Mouse (Mus musculus): ENCODE data around the gene Ppil6.

Gene Ppil6

DNA sequence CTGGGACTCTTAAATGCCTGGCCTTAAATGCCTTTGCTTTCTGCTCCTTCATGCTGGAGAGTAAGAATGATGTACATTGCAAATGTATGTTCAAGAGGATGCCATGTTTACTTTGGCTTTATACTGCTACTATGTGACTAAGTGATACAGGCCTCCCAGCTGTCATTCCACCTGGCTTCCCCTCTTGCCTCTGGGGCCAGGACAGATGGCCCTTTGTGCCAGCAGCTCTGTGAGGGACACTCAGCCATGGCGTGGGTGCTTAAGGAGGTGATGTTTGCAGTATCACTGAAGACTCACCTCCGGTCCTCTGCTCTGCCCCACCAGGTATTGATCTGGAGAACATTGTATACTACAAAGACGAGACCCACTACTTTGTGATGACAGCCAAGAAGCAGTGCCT is 10.3 kb upstream of the Ppil6 start:
- no peak for DNase-seq

DNA sequence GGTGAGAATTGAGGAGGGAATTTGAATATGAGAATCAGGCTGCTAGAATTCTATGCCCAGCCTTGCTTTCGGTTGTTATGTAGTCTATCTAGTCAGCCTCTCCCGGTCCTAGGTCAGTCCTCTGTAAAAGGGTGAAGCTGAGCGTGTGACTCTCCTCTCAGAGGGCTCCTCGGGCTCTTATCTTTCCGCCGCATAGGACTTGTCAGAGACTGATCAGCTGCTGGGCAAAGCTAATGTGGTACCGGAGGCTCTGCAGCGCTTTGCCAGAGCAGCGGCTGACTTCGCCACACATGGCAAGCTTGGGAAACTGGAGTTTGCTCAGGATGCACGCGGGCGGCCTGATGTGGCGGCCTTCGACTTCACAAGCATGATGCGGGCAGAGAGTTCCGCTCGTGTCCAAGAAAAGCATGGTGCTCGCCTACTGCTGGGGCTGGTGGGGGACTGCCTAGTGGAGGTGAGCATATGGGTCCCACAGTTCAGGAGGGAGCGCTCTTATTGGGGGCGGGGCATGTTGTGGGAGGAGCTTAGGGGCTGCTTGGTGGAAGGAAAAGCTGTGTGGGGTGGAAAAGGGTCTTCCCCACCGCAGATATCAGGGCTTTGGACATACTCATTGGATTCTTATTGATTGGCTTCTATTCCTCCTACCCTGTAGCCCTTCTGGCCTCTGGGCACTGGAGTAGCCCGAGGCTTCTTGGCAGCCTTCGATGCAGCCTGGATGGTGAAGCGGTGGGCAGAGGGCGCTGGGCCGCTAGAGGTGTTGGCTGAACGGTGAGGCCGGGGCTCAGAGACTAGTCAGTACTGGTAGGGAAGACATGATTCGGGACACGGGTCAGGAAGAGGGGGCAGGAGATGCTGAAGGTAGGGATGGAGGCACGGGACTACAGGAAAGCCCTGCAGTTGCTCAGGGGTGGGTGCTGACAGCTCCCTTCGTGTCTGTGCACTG is 9.0 kb upstream of the Ppil6 start:
- DNase-seq: no peak

DNA sequence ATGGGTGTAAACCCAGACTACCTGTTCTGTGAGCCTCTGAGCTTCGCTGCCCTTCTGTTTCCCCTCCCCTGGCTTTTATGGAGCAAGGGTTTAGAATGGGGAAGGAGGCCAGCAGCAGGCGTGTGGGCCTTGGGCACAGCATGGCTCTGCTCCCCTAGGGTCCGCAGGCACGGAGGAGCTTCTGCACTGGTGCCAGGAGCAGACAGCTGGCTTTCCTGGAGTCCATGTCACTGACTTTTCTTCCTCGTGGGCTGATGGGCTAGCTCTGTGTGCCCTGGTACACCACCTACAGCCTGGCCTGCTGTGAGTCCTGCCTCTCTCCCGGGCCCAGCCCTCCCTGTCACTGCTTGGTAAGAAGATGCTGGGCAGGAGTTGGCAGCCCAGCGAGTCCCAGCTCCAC is 7.8 kb upstream of the Ppil6 start:
- no peak for DNase-seq

DNA sequence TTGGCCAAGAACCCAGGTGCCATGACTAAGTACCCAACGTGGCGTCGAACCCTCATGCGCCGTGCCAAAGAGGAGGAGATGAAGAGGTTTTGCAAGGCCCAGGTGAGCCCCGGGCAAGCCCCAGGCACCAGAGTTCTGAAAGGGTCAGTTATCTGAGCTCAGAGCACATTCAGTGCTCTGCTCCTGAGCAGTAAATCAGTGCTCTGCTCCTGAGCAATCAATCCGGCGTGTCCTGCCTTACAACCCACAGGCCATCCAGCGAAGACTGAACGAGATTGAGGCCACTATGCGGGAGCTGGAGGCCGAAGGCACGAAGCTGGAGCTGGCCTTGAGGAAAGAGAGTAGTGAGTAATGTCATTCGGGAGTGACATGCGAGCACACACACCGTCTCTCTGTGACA is 4.5 kb upstream of the Ppil6 start:
- no peak for DNase-seq

DNA sequence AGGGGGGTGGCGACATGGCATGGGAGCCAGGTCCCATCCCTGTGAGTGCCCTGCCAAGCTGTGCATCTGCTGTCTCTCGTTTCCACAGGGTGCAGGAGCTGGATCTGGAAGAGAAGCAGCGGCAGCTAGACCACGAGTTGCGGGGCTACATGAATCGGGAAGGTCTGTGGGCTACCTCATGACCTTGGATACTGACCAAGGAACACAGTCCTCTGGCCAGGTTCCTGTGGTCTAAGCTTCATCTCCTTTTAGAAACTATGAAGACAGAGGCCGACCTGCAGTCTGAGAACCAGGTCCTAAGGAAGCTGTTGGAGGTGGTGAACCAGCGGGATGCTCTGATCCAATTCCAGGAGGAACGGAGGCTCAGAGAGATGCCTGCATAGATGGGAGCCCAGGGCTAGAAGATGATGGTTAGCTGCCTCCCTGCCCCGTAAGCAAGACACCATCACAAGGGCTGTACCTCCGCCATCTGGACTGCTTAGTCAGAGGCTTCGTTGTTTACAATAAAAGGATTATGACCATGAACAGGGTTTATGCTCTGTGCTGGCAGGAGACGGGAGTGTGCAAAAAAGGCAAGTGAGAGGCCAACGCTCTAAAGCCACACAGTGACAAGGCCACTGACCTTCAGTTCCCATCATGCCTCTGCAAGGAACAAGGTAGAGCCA is 3.6 kb upstream of the Ppil6 start:
- DNase-seq: no peak

DNA sequence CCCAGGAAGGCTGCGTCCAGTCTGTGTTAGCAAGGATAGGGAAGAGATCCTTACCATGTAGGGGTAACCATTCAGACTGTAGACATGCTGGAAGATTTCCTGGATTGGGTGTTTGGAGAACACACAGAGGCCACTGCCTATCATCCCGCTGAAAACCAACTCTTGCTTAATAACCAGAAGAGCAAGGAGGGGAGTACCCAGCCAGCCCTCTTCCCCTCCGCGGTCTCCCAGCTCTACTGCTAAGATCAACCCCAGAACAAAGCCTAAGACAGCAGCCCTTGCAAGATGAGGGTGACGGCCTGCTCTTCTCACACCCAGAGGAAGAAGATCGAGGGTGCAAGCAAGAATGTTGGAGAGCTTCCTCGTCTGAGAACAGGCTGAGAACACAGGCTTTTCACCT is 1.4 kb upstream of the Ppil6 start:
- peak in 1 of 2 experiments; percentile 16 for DNase-seq

DNA sequence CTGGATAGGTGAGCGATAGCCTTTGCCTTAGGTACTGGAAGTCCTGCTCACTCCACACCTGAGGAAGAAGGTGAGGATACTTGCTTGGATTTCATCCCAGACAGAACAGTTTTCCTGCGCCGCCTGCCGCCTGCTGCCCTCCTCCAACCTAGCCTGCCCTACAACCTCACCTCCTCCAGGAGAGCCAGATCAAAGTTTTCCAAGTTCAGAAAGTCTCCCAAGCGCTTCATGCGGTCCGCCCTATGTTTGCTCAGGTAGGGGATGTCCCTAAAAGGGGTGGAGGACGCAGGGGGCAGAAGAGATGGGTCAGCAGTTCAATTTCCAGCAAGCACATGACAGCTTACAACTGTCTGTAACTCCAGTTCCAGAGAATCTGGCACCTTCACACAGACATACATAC is 945 bp upstream of the Ppil6 start:
- no peak for DNase-seq

- no peak for DNase-seq
These were observed 257 bp downstream of the Ppil6 start for GRCm38 (mm10) chr10:41490518-41490873.

DNA sequence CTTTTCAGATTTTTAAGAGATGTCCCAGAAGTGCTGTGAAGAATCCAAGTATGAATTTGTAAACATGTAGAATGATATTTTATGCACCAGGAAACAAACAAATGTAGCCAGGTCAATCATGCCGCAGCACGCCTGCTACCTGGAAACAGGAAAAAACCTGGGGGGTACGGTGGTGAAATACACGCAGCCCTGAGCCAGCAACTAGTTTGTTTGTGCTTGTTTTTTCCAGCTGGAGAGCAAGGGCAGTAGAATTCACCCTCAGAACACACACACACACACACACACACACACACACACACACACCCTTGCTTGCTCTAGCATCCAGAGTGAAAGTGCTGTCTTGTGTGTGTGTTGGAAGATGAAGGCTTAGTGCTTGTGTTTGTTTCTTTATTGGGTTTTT is 872 bp downstream of the Ppil6 start:
- peak in 1 of 2 experiments; percentile 39 for DNase-seq

DNA sequence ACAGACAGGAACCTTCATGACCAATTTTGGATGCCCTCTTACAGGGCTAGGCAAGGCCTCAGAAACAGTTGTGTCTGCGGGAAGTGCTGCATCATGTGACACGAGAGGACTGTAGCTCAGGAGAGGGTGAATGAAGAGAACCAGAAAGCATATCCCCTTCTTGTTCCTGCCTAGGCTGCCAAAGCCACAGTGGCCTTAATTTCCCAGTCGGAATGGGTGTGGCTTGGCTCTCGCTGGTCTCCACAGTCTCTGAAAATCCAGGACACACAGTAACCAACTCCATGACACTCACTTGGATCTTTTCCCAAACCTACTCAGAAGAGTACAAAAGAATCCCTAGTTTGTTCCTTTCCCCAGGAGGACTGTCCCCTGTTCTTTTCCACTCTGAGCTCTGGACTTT is 10.7 kb downstream of the Ppil6 start:
- peak in 1 of 2 experiments; percentile 47 for DNase-seq

- no peak for DNase-seq
These were observed 14.8 kb downstream of the Ppil6 start for GRCm38 (mm10) chr10:41504996-41505395.

GRCm38 (mm10) chr10:41505446-41505845 is 15.2 kb downstream of the Ppil6 start:
- DNase-seq: peak; percentile 54 to 74

DNA sequence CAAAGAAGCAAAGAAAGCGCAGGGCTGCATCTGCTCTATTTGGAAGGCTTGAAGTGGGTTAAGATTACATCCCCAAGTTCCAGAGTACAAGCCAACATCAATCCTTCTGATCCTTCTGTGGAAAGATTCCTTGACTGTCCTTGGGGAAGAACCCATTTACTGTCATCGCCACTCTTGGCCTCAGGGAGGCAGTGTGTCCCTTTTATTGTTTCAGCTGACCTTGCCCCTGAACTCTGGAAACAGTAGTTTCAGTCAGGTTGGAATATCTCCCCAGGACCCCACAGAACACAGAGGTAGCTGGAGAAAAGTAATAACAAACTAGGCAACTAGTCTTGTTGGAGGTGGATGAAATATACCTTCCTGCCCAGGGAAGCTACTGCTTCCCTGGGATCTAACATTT is 18.9 kb downstream of the Ppil6 start:
- no peak for DNase-seq

- no peak for DNase-seq
These were observed 24.1 kb downstream of the Ppil6 start for GRCm38 (mm10) chr10:41514301-41514700.

DNA sequence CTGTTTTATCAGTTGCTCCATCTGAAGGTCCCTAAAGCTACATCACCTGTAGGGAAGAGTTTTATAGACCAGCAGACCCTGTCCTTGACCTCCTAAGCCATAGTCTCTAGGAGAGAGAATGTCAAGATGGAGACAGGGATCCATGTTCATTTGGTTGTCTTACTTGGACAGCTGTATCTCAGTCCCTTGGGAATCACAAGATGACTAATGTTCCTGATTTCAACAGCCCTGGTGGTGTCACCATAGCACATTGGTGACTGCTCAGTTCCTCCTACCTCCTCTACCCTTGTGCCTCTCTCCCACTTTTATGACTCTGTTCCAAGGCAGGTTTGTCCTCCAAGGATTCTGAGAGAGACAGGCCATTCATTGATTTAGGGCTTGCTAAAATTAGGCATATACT is 24.7 kb downstream of the Ppil6 start:
- no peak for DNase-seq

DNA sequence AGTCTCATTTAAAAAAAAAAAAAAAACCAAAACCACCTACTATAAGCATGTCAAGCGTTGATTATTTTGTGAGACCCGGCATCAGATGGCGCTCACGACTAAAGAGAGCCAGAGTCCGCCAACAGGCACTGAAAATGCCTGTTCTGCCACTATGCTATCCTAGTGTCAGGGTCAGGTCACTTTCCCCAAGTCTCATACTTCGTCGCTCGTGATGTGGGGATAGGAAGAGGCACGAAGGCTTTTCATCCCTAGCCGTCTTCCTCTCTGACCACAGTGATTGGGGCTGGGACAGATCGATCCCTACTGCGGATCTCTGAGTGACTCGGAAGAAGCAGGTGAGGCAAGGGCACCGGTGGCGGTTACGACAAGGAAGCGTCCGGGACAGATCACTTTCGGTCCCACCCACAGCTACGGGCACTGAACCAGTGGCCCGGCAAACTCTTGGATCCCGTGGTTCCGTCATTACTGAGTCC is 28.3 kb downstream of the Ppil6 start:
- peak; percentile 81 to 84 for DNase-seq

DNA sequence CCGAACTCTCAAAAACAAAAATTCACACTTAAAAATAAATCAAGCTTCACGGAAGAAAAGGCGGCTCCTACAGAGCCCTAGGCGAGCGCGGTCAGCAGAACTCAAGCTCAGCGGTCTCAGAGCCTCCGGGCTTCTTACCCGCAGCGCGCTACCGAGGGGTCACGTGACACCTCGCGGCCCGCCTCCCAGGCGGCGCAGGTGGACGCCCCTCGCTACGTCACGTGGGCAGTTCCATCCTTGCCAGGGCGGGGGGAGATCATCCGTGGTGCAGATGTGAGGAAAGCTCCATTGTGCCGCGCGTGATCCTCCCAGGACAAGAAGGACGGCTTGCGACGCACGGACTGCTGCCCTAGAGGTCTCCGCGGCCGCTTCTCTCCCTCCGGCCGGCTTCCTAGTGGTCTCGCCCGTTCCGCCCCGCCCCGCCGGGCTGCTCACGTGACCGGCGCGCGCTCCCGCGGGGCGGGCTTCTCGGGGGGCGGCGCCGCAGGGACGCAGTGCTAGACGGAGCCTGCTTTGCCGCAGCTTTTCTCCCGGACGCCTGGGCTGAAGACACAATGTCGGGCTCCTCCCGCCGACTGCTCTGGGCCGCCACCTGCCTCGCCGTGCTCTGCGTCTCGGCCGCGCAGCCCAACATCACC is 28.9 kb downstream of the Ppil6 start, which contains the start of gene Cd164:
Gene Cd164 (plus strand): TSS at position 434 of the 638 bp plus-strand sequence.
- DNase-seq: peak; percentile 89

DNA sequence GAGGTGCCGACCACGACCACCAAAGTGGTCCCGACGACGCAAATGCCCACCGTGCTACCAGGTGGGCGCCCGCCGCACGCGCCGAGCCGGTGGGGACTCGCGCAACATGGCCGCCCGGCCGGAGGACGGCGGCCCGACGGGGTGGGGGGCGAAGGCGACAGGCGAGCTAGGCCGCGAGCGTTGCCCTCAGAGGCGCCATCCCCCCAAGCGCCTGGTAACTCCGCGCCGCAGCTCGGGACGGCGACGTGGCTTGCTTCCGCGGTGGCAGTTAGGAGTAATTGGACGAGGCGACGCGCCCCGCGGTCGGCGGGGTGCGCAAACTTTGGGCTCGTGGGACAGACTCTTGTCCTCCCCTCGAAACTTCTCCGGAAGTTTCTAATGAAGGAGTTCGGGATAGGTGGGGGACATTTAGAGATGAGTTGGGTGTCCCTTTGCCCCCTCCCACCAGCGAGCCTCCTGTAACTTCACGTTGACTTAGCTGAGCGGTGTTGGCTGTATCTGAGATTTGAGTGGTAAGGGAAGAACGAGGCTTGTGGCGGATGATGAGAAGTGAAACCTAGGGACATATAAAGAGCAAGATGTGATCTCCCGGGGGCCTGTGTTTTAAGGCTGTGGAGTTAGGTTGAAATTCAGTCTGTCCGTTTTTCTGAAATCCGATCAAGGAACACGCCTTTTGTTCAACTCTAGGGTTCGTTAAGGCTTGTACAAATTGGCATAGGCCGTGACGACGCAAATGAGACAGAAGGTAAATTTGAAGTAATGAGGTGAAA is 29.6 kb downstream of the Ppil6 start:
- peak; percentile 50 to 65 for DNase-seq

GRCm38 (mm10) chr10:41520410-41520673 is 30.1 kb downstream of the Ppil6 start:
- DNase-seq: no peak

DNA sequence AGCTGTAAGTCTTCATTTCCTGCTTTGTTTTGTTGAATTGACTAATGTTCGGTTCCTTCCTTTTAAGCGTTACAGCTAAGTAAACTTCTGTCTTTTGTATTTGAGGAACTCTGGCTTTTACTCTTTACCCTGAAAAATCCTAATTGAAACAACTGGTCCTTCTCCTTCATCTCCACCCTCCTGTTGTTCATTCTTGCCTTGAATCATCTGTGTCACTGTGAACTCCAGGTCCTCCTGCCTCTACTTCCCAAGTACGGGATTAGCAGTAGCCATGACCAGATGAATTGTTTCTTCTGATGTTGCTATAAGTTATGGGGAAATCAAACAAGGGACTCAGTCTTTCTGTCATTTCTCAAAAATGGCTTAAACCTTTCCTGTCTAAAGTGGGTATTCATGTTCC is 33.1 kb downstream of the Ppil6 start:
- no peak for DNase-seq

DNA sequence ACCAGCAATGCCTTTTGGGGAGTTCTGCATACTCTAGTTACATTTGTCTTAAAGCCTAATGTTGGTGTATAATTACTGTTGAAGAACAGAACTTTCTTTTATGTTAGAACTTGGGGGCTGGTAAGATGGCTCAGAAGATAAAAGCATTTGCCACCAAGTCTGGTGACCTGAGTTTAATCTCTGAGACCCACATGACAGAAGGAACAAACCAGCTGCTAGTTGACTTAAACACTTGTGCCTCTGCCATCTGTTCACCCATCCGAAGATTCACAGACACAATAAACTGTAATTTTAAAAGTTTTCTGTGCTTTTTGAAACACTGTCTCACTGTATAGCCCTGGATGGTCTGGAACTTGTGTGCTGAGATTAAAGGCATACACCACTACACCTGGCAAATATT is 35.5 kb downstream of the Ppil6 start:
- DNase-seq: no peak

GRCm38 (mm10) chr10:41529972-41530371 is 39.7 kb downstream of the Ppil6 start:
- DNase-seq: no peak

DNA sequence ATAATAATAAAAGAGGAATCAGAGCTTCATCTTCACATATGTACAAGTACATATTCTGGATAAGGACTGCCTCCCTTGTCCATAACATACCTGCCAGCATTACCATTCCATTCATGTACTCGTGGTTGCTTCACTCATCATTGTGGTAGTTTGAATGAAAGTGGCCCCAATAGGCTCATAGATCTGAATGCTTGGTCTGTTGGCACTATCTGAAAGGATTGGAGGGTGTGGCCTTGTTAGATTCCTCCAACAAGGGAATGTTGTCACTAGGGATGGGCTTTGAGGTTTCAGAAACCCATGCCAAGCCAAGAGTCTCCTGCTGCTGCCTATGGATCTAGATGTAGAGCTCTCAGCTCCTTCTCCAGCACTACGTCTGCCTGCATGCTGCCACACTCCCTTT is 45.8 kb downstream of the Ppil6 start:
- DNase-seq: no peak
